In genomic region chr10:28753321-28753720, GRCm38 (mm10) we compare ENCODE assay signal across 35 mouse cellular contexts.
"Had no signal": no experiment of that assay in that cellular context is flagged by ENCODE, and none has a peak within 500 bp of the region (broad histone marks: within the 10 kb centered on the region; RNA-seq: fewer than 3 reads in every experiment).

No protein-coding gene starts in this region.

- ATAC-seq: hindbrain, embryonic 16.5 days; hindbrain, postnatal 0 days; inflammation-experienced regulatory T-cells, adult 6 months; intestine, embryonic 15.5 days; intestine, embryonic 16.5 days; intestine, postnatal 0 days had no signal

- H3K4me1 ChIP-seq: heart, embryonic 10.5 days; heart, embryonic 12.5 days; heart, embryonic 13.5 days; heart, embryonic 15.5 days; hindbrain, embryonic 10.5 days; hindbrain, embryonic 12.5 days; hindbrain, embryonic 13.5 days; hindbrain, embryonic 15.5 days; intestine, embryonic 15.5 days; kidney, embryonic 15.5 days had no signal

- DNase-seq: heart, postnatal 10 days; heart, postnatal 14 days; heart, postnatal 36 days; heart, postnatal 4 days; kidney, adult 11 months; kidney, adult 18-20 months; kidney, adult 2 months; kidney, adult 8-10 months; kidney, adult 9 months; kidney, postnatal 10 days; kidney, postnatal 14 days; kidney, postnatal 25 days; kidney, postnatal 36 days; kidney, postnatal 4 days; layer of hippocampus, adult 9-11 months; layer of hippocampus, postnatal 36 days had no signal

- H3K9me3 ChIP-seq: heart, embryonic 10.5 days; heart, embryonic 12.5 days; heart, embryonic 13.5 days; heart, embryonic 15.5 days; hindbrain, embryonic 10.5 days; hindbrain, embryonic 12.5 days; hindbrain, embryonic 13.5 days; hindbrain, embryonic 15.5 days; intestine, embryonic 15.5 days; kidney, embryonic 15.5 days had no signal

- H3K27me3 ChIP-seq: heart, embryonic 12.5 days; heart, embryonic 13.5 days; heart, embryonic 15.5 days; hindbrain, embryonic 12.5 days; hindbrain, embryonic 13.5 days; hindbrain, embryonic 15.5 days; intestine, embryonic 15.5 days; kidney, embryonic 15.5 days had no signal

- H3K27ac ChIP-seq: heart, embryonic 10.5 days; heart, embryonic 13.5 days; heart, embryonic 15.5 days; hindbrain, embryonic 10.5 days; hindbrain, embryonic 12.5 days; hindbrain, embryonic 13.5 days; hindbrain, embryonic 14.5 days; hindbrain, embryonic 15.5 days; hindbrain, postnatal 0 days; intestine, embryonic 15.5 days; kidney, embryonic 15.5 days; kidney, postnatal 0 days; layer of hippocampus, adult 2 months had no signal

- H3K9ac ChIP-seq: heart, embryonic 12.5 days; heart, embryonic 13.5 days; heart, embryonic 15.5 days; hindbrain, embryonic 12.5 days; hindbrain, embryonic 13.5 days; hindbrain, embryonic 14.5 days; hindbrain, embryonic 15.5 days; intestine, embryonic 15.5 days; kidney, embryonic 15.5 days had no signal

- H3K4me3 ChIP-seq: heart, embryonic 10.5 days; heart, embryonic 12.5 days; heart, embryonic 13.5 days; heart, embryonic 15.5 days; hindbrain, embryonic 10.5 days; hindbrain, embryonic 12.5 days; hindbrain, embryonic 13.5 days; hindbrain, embryonic 15.5 days; intestine, embryonic 15.5 days; kidney, embryonic 15.5 days; layer of hippocampus, adult 2 months had no signal

- H3K4me2 ChIP-seq: heart, embryonic 11.5 days; heart, embryonic 12.5 days; heart, embryonic 13.5 days; heart, embryonic 15.5 days; hindbrain, embryonic 12.5 days; hindbrain, embryonic 13.5 days; hindbrain, embryonic 14.5 days; hindbrain, embryonic 15.5 days; intestine, embryonic 15.5 days; kidney, embryonic 15.5 days had no signal

- H3K36me3 ChIP-seq: heart, embryonic 10.5 days; heart, embryonic 12.5 days; heart, embryonic 13.5 days; heart, embryonic 15.5 days; hindbrain, embryonic 10.5 days; hindbrain, embryonic 12.5 days; hindbrain, embryonic 13.5 days; hindbrain, embryonic 15.5 days; intestine, embryonic 15.5 days; kidney, embryonic 15.5 days had no signal
